Mouse (Mus musculus): ENCODE results near the gene Sept12. TPM values are rescaled to one million over a fixed set of nuclear protein-coding genes. Genes with fewer than 3 reads are reported as not detected.

The Sept12 gene
- polyA plus RNA-seq (2012; rRNA removed; ENCODE audit: low replicate concordance) = not detected in 2 replicates

GRCm38 (mm10) chr16:4997553-4997952, at the start of gene Sept12:
TSS of gene Sept12 (minus strand) at chr16:4997852.

DNA sequence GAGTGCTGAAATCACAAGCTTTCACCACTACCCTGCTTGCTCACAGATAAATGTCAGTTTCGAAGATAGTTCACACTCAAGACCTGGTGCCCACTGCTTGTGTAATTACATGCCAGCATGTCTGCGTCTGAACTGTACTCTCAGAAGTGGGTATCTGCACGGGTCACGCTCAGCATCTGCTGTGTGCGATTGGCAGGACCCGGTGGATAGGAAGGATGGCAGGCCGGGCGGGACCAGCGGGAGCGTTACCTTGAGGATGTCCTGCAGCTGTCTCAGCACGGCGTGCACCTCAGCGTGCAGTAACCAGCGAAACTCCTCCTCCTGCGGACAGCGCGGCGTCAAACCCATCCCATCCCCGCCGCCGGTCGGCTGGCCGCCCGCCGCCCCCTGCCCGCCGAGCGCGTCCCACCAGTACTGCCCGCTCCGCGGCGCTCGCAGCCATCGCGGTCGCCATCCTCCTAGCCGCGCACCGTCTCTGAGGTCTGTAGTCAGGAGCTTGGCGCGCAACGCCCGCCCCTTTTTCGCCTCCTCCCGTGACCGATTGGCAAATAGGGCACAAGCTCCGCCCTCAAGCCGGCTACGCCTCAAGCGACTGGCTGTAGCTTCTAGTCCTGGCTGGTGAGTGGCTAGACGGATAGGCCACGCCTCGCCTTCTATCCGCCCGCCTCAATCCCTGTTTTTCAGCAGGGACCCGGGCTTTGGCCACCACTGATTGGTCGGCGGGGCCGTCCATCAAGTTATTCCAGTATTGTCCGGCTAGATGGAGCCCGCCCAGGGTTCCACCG, 15.6 kb upstream of the Sept12 start, which contains the start of gene Rogdi:
Gene Rogdi (minus strand): TSS at position 500 of the 785 bp plus-strand sequence.

GRCm38 (mm10) chr16:5007067-5007466, 9.4 kb upstream of the Sept12 start, which contains the start of gene Smim22:
TSS of gene Smim22 (plus strand) at chr16:5007288.

DNA sequence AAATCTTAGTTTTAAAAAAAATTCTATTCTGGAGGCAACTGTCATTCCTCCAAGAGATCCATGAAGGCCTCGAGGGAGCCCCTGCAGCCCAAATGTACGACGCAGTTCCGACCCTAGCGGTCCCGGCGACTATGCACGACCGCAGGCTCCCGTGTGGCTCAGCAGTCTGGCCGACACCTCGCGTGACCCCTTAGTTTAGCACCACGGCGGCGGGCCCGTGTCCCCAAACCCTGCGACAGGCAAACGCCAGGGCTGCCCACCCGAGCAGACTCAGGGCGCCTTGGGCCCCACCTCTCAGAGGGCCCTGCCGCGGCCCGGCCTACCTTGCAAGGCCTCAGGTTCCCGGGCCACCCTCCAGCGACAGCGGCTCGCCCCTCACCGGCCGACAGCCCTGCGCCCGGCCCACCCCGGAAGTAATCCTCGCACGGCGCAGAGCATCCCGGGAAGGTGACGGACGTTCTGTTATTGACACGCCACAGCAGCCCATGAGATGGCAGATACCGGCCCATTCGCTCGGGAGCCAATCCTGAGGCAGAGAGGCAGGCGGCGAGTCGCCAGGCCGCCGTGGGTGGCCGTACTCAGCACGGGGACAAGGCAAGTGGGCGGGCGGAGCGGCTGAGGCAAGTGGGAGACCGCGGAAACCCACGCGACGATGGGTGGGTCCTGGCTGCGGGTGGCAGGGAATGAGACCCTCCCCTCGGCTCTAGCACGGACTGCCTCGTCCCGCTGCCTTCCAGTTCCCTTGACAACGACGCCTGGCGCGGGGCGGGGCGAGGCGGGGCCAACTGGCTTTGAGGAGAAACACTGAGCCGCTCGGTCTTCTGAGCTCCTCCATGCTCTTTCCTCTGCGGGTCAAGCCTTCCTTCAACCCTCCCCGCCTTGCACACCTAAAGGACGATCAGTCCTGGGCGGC, 33.6 kb downstream of the Sept12 start, which contains the start of gene Anks3:
Gene Anks3 (minus strand): TSS at position 409 of the 913 bp plus-strand sequence.

DNA sequence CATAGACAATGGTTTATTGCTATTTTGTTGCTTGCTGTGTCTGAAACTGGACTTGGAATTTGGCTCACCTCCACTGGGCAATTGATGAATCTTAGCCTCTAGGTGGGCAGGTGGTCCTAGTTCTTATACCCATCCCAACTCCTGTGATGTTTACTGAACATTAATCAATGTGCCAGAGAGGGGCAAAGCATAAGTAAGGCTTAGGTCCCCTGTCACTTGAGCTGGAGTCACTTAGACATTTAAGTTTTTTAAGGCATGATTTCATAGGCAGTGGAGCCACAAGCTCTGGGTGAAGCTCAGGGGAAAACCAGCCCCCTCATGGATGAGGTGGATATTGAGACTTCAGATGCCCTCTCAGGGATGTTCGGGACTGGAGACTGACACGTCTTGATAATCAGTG, 59.2 kb downstream of the Sept12 start, which contains the start of gene Nudt16l1:
Gene Nudt16l1 (plus strand): TSS at position 301 of the 400 bp plus-strand sequence.

Other genes with a start within 250 kb of the Sept12 start
- gene Cdip1, start 207.6 kb downstream of the Sept12 start, polyA plus RNA-seq (2012; rRNA removed; ENCODE audit: low replicate concordance) = 130 and 138 TPM in 2 replicates
- gene 4930562C15Rik, start 162.4 kb downstream of the Sept12 start, polyA plus RNA-seq (2012; rRNA removed; ENCODE audit: low replicate concordance) = 0.13 TPM in 1 of 2 replicates, not detected in the other
- gene Ubald1, start 117.5 kb downstream of the Sept12 start, polyA plus RNA-seq (2012; rRNA removed; ENCODE audit: low replicate concordance) = 44.3 and 89.8 TPM in 2 replicates
- gene Mgrn1, start 111.6 kb downstream of the Sept12 start, polyA plus RNA-seq (2012; rRNA removed; ENCODE audit: low replicate concordance) = 141 and 173 TPM in 2 replicates
- 104 and 109 TPM in 2 replicates for gene Nudt16l1, start 59.1 kb downstream of the Sept12 start, polyA plus RNA-seq (2012; rRNA removed; ENCODE audit: low replicate concordance)
- 49.7 and 51.0 TPM in 2 replicates for gene Anks3, start 33.6 kb downstream of the Sept12 start, polyA plus RNA-seq (2012; rRNA removed; ENCODE audit: low replicate concordance)
- 19.8 and 26.5 TPM in 2 replicates for gene Smim22, start 9.4 kb upstream of the Sept12 start, polyA plus RNA-seq (2012; rRNA removed; ENCODE audit: low replicate concordance)
- gene Rogdi, start 15.7 kb upstream of the Sept12 start, polyA plus RNA-seq (2012; rRNA removed; ENCODE audit: low replicate concordance) = 134 and 212 TPM in 2 replicates
- gene Glyr1, start 52.0 kb upstream of the Sept12 start, polyA plus RNA-seq (2012; rRNA removed; ENCODE audit: low replicate concordance) = 51.4 and 80.5 TPM in 2 replicates
- gene Ubn1, start 52.2 kb upstream of the Sept12 start, polyA plus RNA-seq (2012; rRNA removed; ENCODE audit: low replicate concordance) = 32.7 and 45.9 TPM in 2 replicates
- 2.0 and 3.6 TPM in 2 replicates for gene Ppl, start 134.6 kb upstream of the Sept12 start, polyA plus RNA-seq (2012; rRNA removed; ENCODE audit: low replicate concordance)
- gene Sec14l5, start 149.3 kb upstream of the Sept12 start, polyA plus RNA-seq (2012; rRNA removed; ENCODE audit: low replicate concordance) = 0.26 and 8.9 TPM in 2 replicates
- 47.9 and 52.6 TPM in 2 replicates for gene Nagpa, start 206.2 kb upstream of the Sept12 start, polyA plus RNA-seq (2012; rRNA removed; ENCODE audit: low replicate concordance)
- gene AU021092, start 224.4 kb upstream of the Sept12 start, polyA plus RNA-seq (2012; rRNA removed; ENCODE audit: low replicate concordance) = 3.4 and 3.8 TPM in 2 replicates
- 63.7 and 65.6 TPM in 2 replicates for gene Alg1, start 235.8 kb upstream of the Sept12 start, polyA plus RNA-seq (2012; rRNA removed; ENCODE audit: low replicate concordance)

Measured in mammary gland, adult 2 months (tissue).